Mouse (Mus musculus): Measurements from ENCODE around the gene Gadd45g.

The Gadd45g gene

GRCm38 (mm10) chr13:51880019-51880418 is 33.5 kb downstream of the Gadd45g start:
- ATAC-seq (ENCODE audit: insufficient number of reproducible peaks, low FRiP score, low TSS enrichment) = no peak

GRCm38 (mm10) chr13:51881271-51882128 is 35.0 kb downstream of the Gadd45g start:
- no peak for ATAC-seq (ENCODE audit: insufficient number of reproducible peaks, low FRiP score, low TSS enrichment)

- ATAC-seq (ENCODE audit: insufficient number of reproducible peaks, low FRiP score, low TSS enrichment) = no peak
These were observed 35.7 kb downstream of the Gadd45g start for GRCm38 (mm10) chr13:51882218-51882617.

- no peak for ATAC-seq (ENCODE audit: insufficient number of reproducible peaks, low FRiP score, low TSS enrichment)
These were observed 37.8 kb downstream of the Gadd45g start for GRCm38 (mm10) chr13:51884250-51884649.

GRCm38 (mm10) chr13:51885594-51885993 is 39.1 kb downstream of the Gadd45g start:
- no peak for ATAC-seq (ENCODE audit: insufficient number of reproducible peaks, low FRiP score, low TSS enrichment)

GRCm38 (mm10) chr13:51886085-51886484 is 39.6 kb downstream of the Gadd45g start:
- ATAC-seq (ENCODE audit: insufficient number of reproducible peaks, low FRiP score, low TSS enrichment) = no peak

- no peak for ATAC-seq (ENCODE audit: insufficient number of reproducible peaks, low FRiP score, low TSS enrichment)
These were observed 40.2 kb downstream of the Gadd45g start for GRCm38 (mm10) chr13:51886723-51887122.

- ATAC-seq (ENCODE audit: insufficient number of reproducible peaks, low FRiP score, low TSS enrichment) = no peak
These were observed 41.9 kb downstream of the Gadd45g start for GRCm38 (mm10) chr13:51888426-51888825.

GRCm38 (mm10) chr13:51891825-51892532 is 45.5 kb downstream of the Gadd45g start:
- no peak for ATAC-seq (ENCODE audit: insufficient number of reproducible peaks, low FRiP score, low TSS enrichment)

- no peak for ATAC-seq (ENCODE audit: insufficient number of reproducible peaks, low FRiP score, low TSS enrichment)
These were observed 51.1 kb downstream of the Gadd45g start for GRCm38 (mm10) chr13:51897579-51897978.
